Mouse (Mus musculus): ENCODE data around the gene N4bp3.
"Not testable (repeated sequence)": the region's sequence is repeated elsewhere in the genome, so short reads cannot be mapped to it uniquely, and the experiment has no call there.

Gene N4bp3

GRCm38 (mm10) chr11:51653736-51654135 is 3.1 kb upstream of the N4bp3 start:
- DNase-seq (ENCODE audit: low read depth, low spot score): no peak

- DNase-seq (ENCODE audit: low read depth, low spot score): no peak
Measured at GRCm38 (mm10) chr11:51652889-51653418, 2.3 kb upstream of the N4bp3 start.

- peak; percentile 67 for DNase-seq (ENCODE audit: low read depth, low spot score)
Measured at GRCm38 (mm10) chr11:51650261-51650660, 381 bp downstream of the N4bp3 start.

- peak; percentile 76 for DNase-seq (ENCODE audit: low read depth, low spot score)
Measured at GRCm38 (mm10) chr11:51649889-51650199, 798 bp downstream of the N4bp3 start.

- DNase-seq (ENCODE audit: low read depth, low spot score): peak; percentile 65
Measured at GRCm38 (mm10) chr11:51649111-51649888, 1.3 kb downstream of the N4bp3 start.

GRCm38 (mm10) chr11:51648566-51648965 is 2.1 kb downstream of the N4bp3 start:
- peak; percentile 86 for DNase-seq (ENCODE audit: low read depth, low spot score)

- DNase-seq (ENCODE audit: low read depth, low spot score): peak; percentile 72
Measured at GRCm38 (mm10) chr11:51646751-51647667, 3.6 kb downstream of the N4bp3 start.

- DNase-seq (ENCODE audit: low read depth, low spot score): no peak
Measured at GRCm38 (mm10) chr11:51646245-51646644, 4.4 kb downstream of the N4bp3 start.

GRCm38 (mm10) chr11:51645293-51645692 is 5.3 kb downstream of the N4bp3 start:
- DNase-seq (ENCODE audit: low read depth, low spot score): no peak

GRCm38 (mm10) chr11:51644217-51644616 is 6.4 kb downstream of the N4bp3 start:
- no peak for DNase-seq (ENCODE audit: low read depth, low spot score)

- peak; percentile 45 for DNase-seq (ENCODE audit: low read depth, low spot score)
Measured at GRCm38 (mm10) chr11:51643761-51644160, 6.9 kb downstream of the N4bp3 start.

GRCm38 (mm10) chr11:51643202-51643601 is 7.4 kb downstream of the N4bp3 start:
- peak; percentile 52 for DNase-seq (ENCODE audit: low read depth, low spot score)

- DNase-seq (ENCODE audit: low read depth, low spot score): no peak
Measured at GRCm38 (mm10) chr11:51640748-51641147, 9.9 kb downstream of the N4bp3 start.

GRCm38 (mm10) chr11:51638497-51638896 is 12.1 kb downstream of the N4bp3 start:
- no peak for DNase-seq (ENCODE audit: low read depth, low spot score)

GRCm38 (mm10) chr11:51637971-51638414 is 12.6 kb downstream of the N4bp3 start:
- peak; percentile 95 for DNase-seq (ENCODE audit: low read depth, low spot score)

GRCm38 (mm10) chr11:51636323-51636684 is 14.3 kb downstream of the N4bp3 start:
- DNase-seq (ENCODE audit: low read depth, low spot score): peak; percentile 91

GRCm38 (mm10) chr11:51635525-51636322 is 14.9 kb downstream of the N4bp3 start, which contains the start of gene Rmnd5b:
Gene Rmnd5b, minus strand, starts transcription at chr11:51635896.
- DNase-seq (ENCODE audit: low read depth, low spot score): peak; percentile 95

- no peak for DNase-seq (ENCODE audit: low read depth, low spot score)
Measured at GRCm38 (mm10) chr11:51635127-51635524, 15.5 kb downstream of the N4bp3 start.

- DNase-seq (ENCODE audit: low read depth, low spot score): peak; percentile 70
Measured at GRCm38 (mm10) chr11:51633721-51634120, 16.9 kb downstream of the N4bp3 start.

- DNase-seq (ENCODE audit: low read depth, low spot score): not testable (repeated sequence)
Measured at GRCm38 (mm10) chr11:51633200-51633599, 17.4 kb downstream of the N4bp3 start.

- DNase-seq (ENCODE audit: low read depth, low spot score): no peak
Measured at GRCm38 (mm10) chr11:51632130-51632753, 18.4 kb downstream of the N4bp3 start.

Data from ZHBTc4 (cell line).